Mouse (Mus musculus): ENCODE results near the gene Oscp1. TPM values are rescaled to one million over a fixed set of nuclear protein-coding genes. Genes with fewer than 3 reads are reported as not detected.
"Not testable (repeated sequence)": the region's sequence is repeated elsewhere in the genome, so short reads cannot be mapped to it uniquely, and the experiment has no call there.

The Oscp1 gene
- polyA plus RNA-seq, 1 experiment from 2014 or later = 6.1 TPM

- Histone ChIP-seq H3K9ac (no peak overlapping the region), H3K4me2 (no peak overlapping the region), H3K4me1 (replicated peaks) (0 out of 2 replicates have a peak, but pooled peaks cover 3% of the 10 kb centered on the region), H3K36me3 (no peaks in the 10 kb centered on the region), H3K27me3 (no peaks in the 10 kb centered on the region), H3K9me3 (replicated peaks) (no peaks in the 10 kb centered on the region), H3K4me3 (no peak overlapping the region), H3K27ac (no peak overlapping the region)
- no peak for ATAC-seq (replicated peaks; ENCODE audit: insufficient number of reproducible peaks, insufficient read depth, low FRiP score, low read depth)
- 66% methylated on average over 8 of the region's 8 CpGs for WGBS
Measured at GRCm38 (mm10) chr4:126084382-126084781, 26.0 kb downstream of the Oscp1 start.

GRCm38 (mm10) chr4:126085996-126086576 lies 27.7 kb downstream of the Oscp1 start:
- 23% methylated on average over 7 of the region's 7 CpGs for WGBS
- H3K4me1 ChIP-seq (replicated peaks) = 0 out of 2 replicates have a peak, but pooled peaks cover 3% of the 10 kb centered on the region
- H3K27me3 ChIP-seq = no peaks in the 10 kb centered on the region
- peak; percentile 58; the same call in 1 of the 2 replicates for ATAC-seq (replicated peaks; ENCODE audit: insufficient number of reproducible peaks, insufficient read depth, low FRiP score, low read depth)
- no peaks in the 10 kb centered on the region for H3K36me3 ChIP-seq
- H3K27ac ChIP-seq = no peak overlapping the region
- H3K4me2 ChIP-seq = no peak overlapping the region
- no peak overlapping the region for H3K4me3 ChIP-seq
- no peaks in the 10 kb centered on the region for H3K9me3 ChIP-seq (replicated peaks)
- no peak overlapping the region for H3K9ac ChIP-seq

- H3K9ac ChIP-seq = no peak overlapping the region
- H3K4me3 ChIP-seq = no peak overlapping the region
- WGBS = 54% methylated on average over 7 of the region's 7 CpGs
- 0 out of 2 replicates have a peak, but pooled peaks cover 3% of the 10 kb centered on the region for H3K4me1 ChIP-seq (replicated peaks)
- H3K4me2 ChIP-seq = no peak overlapping the region
- no peaks in the 10 kb centered on the region for H3K9me3 ChIP-seq (replicated peaks)
- ATAC-seq (replicated peaks; ENCODE audit: insufficient number of reproducible peaks, insufficient read depth, low FRiP score, low read depth) = no peak
- no peak overlapping the region for H3K27ac ChIP-seq
- no peaks in the 10 kb centered on the region for H3K36me3 ChIP-seq
- H3K27me3 ChIP-seq = no peaks in the 10 kb centered on the region
Measured at GRCm38 (mm10) chr4:126090101-126090847, 31.9 kb downstream of the Oscp1 start.

- no peak for ATAC-seq (replicated peaks; ENCODE audit: insufficient number of reproducible peaks, insufficient read depth, low FRiP score, low read depth)
- Histone ChIP-seq H3K36me3 (no peaks in the 10 kb centered on the region), H3K9me3 (replicated peaks) (no peaks in the 10 kb centered on the region), H3K4me3 (no peak overlapping the region), H3K4me2 (no peak overlapping the region), H3K27me3 (no peaks in the 10 kb centered on the region), H3K27ac (no peak overlapping the region), H3K9ac (no peak overlapping the region), H3K4me1 (replicated peaks) (0 out of 2 replicates have a peak, but pooled peaks cover 3% of the 10 kb centered on the region)
- WGBS = 75% methylated on average over 4 of the region's 4 CpGs
Measured at GRCm38 (mm10) chr4:126090848-126091124, 32.4 kb downstream of the Oscp1 start.

- Histone ChIP-seq H3K9ac (no peak overlapping the region), H3K9me3 (replicated peaks) (no peaks in the 10 kb centered on the region)
Measured at GRCm38 (mm10) chr4:126091873-126092272, 33.5 kb downstream of the Oscp1 start.

GRCm38 (mm10) chr4:126095622-126096430 lies 37.5 kb downstream of the Oscp1 start:
- peaks cover 37% of the 10 kb centered on the region for H3K4me1 ChIP-seq (replicated peaks)
- H3K27me3 ChIP-seq; ATAC-seq (replicated peaks; ENCODE audit: insufficient number of reproducible peaks, insufficient read depth, low FRiP score, low read depth); H3K9me3 ChIP-seq (replicated peaks); H3K27ac ChIP-seq; H3K9ac ChIP-seq; H3K36me3 ChIP-seq: not testable (repeated sequence)
- peak overlapping the region; percentile 71 for H3K4me3 ChIP-seq
- peak overlapping the region; percentile 70 for H3K4me2 ChIP-seq
- WGBS = 55% methylated on average over 14 of the region's 14 CpGs

More at GRCm38 (mm10) chr4:126091873-126092272, 33.5 kb downstream of the Oscp1 start:
- Histone ChIP-seq H3K4me2 (no peak overlapping the region), H3K36me3 (no peaks in the 10 kb centered on the region), H3K27me3 (no peaks in the 10 kb centered on the region), H3K4me3 (no peak overlapping the region), H3K4me1 (replicated peaks) (peaks cover 6% of the 10 kb centered on the region), H3K27ac (no peak overlapping the region)
- 80% methylated on average over 8 of the region's 8 CpGs for WGBS
- ATAC-seq (replicated peaks; ENCODE audit: insufficient number of reproducible peaks, insufficient read depth, low FRiP score, low read depth) = no peak

GRCm38 (mm10) chr4:126096464-126097111 lies 38.2 kb downstream of the Oscp1 start, which contains the start of gene Lsm10:
Gene Lsm10 (plus strand): TSS chr4:126096623.
- Histone ChIP-seq H3K4me2 (peak within 1 kb of the TSS; percentile 70), H3K4me1 (replicated peaks) (peaks cover 39% of the 10 kb centered on the region), H3K27ac (peak within 1 kb of the TSS; percentile 82), H3K36me3 (0 out of 2 replicates have a peak, but pooled peaks cover 3% of the 10 kb centered on the region), H3K27me3 (no peaks in the 10 kb centered on the region), H3K9me3 (replicated peaks) (no peaks in the 10 kb centered on the region), H3K9ac (peak within 1 kb of the TSS; percentile 75), H3K4me3 (peak within 1 kb of the TSS; percentile 71)
- 2% methylated on average over 37 of the region's 37 CpGs for WGBS
- ATAC-seq (replicated peaks; ENCODE audit: insufficient number of reproducible peaks, insufficient read depth, low FRiP score, low read depth) = peak; percentile 99

- H3K27ac ChIP-seq = no peak overlapping the region
- H3K9me3 ChIP-seq (replicated peaks) = no peaks in the 10 kb centered on the region
- 0 out of 2 replicates have a peak, but pooled peaks cover 3% of the 10 kb centered on the region for H3K36me3 ChIP-seq
- WGBS = 91% methylated on average over 20 of the region's 20 CpGs
- H3K4me1 ChIP-seq (replicated peaks) = peaks cover 49% of the 10 kb centered on the region
- H3K4me3 ChIP-seq = peak overlapping the region; percentile 71; the same call in 1 of the 2 replicates
- ATAC-seq (replicated peaks; ENCODE audit: insufficient number of reproducible peaks, insufficient read depth, low FRiP score, low read depth) = no peak
- no peaks in the 10 kb centered on the region for H3K27me3 ChIP-seq
- no peak overlapping the region for H3K9ac ChIP-seq
- H3K4me2 ChIP-seq = no peak overlapping the region
Measured at GRCm38 (mm10) chr4:126097711-126098253, 39.4 kb downstream of the Oscp1 start.

GRCm38 (mm10) chr4:126099365-126099764 lies 41.0 kb downstream of the Oscp1 start:
- Histone ChIP-seq H3K4me1 (replicated peaks) (peaks cover 55% of the 10 kb centered on the region), H3K4me2 (peak overlapping the region; percentile 37), H3K36me3 (0 out of 2 replicates have a peak, but pooled peaks cover 3% of the 10 kb centered on the region), H3K9ac (no peak overlapping the region), H3K27ac (peak overlapping the region; percentile 78), H3K9me3 (replicated peaks) (no peaks in the 10 kb centered on the region), H3K27me3 (no peaks in the 10 kb centered on the region), H3K4me3 (no peak overlapping the region)
- ATAC-seq (replicated peaks; ENCODE audit: insufficient number of reproducible peaks, insufficient read depth, low FRiP score, low read depth) = no peak
- 86% methylated on average over 3 of the region's 3 CpGs for WGBS

- Histone ChIP-seq H3K27ac (0 out of 2 replicates have a peak overlapping the region, but pooled peaks have one; percentile 78), H3K4me2 (no peak overlapping the region), H3K9me3 (replicated peaks) (no peaks in the 10 kb centered on the region), H3K36me3 (0 out of 2 replicates have a peak, but pooled peaks cover 3% of the 10 kb centered on the region), H3K9ac (no peak overlapping the region), H3K4me3 (no peak overlapping the region), H3K27me3 (no peaks in the 10 kb centered on the region), H3K4me1 (replicated peaks) (peaks cover 69% of the 10 kb centered on the region)
- no peak for ATAC-seq (replicated peaks; ENCODE audit: insufficient number of reproducible peaks, insufficient read depth, low FRiP score, low read depth)
- WGBS = 84% methylated on average over 3 of the region's 3 CpGs
Measured at GRCm38 (mm10) chr4:126100764-126101163, 42.4 kb downstream of the Oscp1 start.
